Mouse (Mus musculus) myocyte (in vitro differentiated cells): ENCODE results near the gene Dppa2.

Source experiments
- CEBPB ChIP-seq: IDR thresholded peaks from 2 replicates; pipeline ENCODE4 v1.6.1; 2011; ENCODE audit warnings: mild to moderate bottlenecking, moderate library complexity; ENCODE audit not compliant: poor library complexity, insufficient read depth, severe bottlenecking
- POLR2A ChIP-seq: IDR thresholded peaks from one replicate; pipeline ENCODE4 v1.6.1; 2011; ENCODE audit warnings: low read depth, mild to moderate bottlenecking, control low read depth, moderate library complexity; ENCODE audit not compliant: insufficient read length
- REST ChIP-seq: IDR thresholded peaks from one replicate; pipeline ENCODE4 v1.6.1; 2011; ENCODE audit warnings: mild to moderate bottlenecking, control low read depth, moderate library complexity; ENCODE audit not compliant: insufficient read depth, insufficient read length
- TCF12 ChIP-seq: IDR thresholded peaks from one replicate; pipeline ENCODE4 v1.6.1; 2011; ENCODE audit warnings: mild to moderate bottlenecking, control low read depth; ENCODE audit not compliant: poor library complexity, insufficient read depth, severe bottlenecking

- no peak for TF ChIP-seq REST
- TF ChIP-seq POLR2A, result no peak
- TF ChIP-seq TCF12, result no peak
- no peak for TF ChIP-seq CEBPB
These were observed 31.6 kb downstream of the Dppa2 start for GRCm38 (mm10) chr16:48335326-48335725.
